Mouse (Mus musculus) bone marrow, adult 2 months (tissue): ENCODE results near the gene Efna1. TPM values are rescaled to one million over a fixed set of nuclear protein-coding genes. Genes with fewer than 3 reads are reported as not detected.

Experiments
- H3K27ac ChIP-seq: fragments of 200-500 bp; 2 replicates; pipeline ENCODE4 v1.5.1; 2012; ENCODE audit warnings: low read depth, mild to moderate bottlenecking, control low read depth, inconsistent platforms, low read length; ENCODE audit not compliant: control insufficient read depth, poor library complexity, insufficient read depth
- H3K4me1 ChIP-seq: fragments of 200-500 bp; 2 replicates; pipeline ENCODE4 v1.6.1; 2011; ENCODE audit warnings: low read length; ENCODE audit not compliant: control insufficient read depth, insufficient read depth
- H3K4me3 ChIP-seq: fragments of 200-500 bp; replicated peaks from 2 replicates; pipeline ENCODE3; 2011; ENCODE audit warnings: mild to moderate bottlenecking, low read depth, low read length, control low read depth; ENCODE audit not compliant: control insufficient read depth
- CTCF ChIP-seq: fragments of 200-500 bp; IDR thresholded peaks from 2 replicates; pipeline ENCODE4 v1.5.1; 2011; ENCODE audit warnings: low read length, control low read depth; ENCODE audit not compliant: control insufficient read depth, insufficient read depth
- POLR2A ChIP-seq: fragments of 200-500 bp; IDR thresholded peaks from 2 replicates; pipeline ENCODE4 v1.6.1; 2011; ENCODE audit warnings: low read depth, mild to moderate bottlenecking, control low read depth, low read length, borderline replicate concordance; ENCODE audit not compliant: control insufficient read depth
- WGBS: fragments of 180-500 bp; shearing (Covaris S2); methylation state at CpG from one replicate; pipeline ENCODE4 v1.1.7; 2018; 5-methylcytosine and 5-hydroxymethylcytosine counted together
- polyA plus RNA-seq: library from polyadenylated mRNA; stranded (reverse); fragments of >200 nt; gene quantifications from 2 replicates; pipeline ENCODE4 v1.2.4, GENCODE M21; 2011; ENCODE audit warnings: low replicate concordance; ENCODE audit not compliant: missing spikeins, insufficient read depth, insufficient read length

Efna1 gene
- polyA plus RNA-seq, 1 experiment = 2.0 TPM

- WGBS = 57% methylated on average over 9 of the region's 9 CpGs
- Histone ChIP-seq H3K4me1 (peaks cover 3% of the 10 kb centered on the region), H3K4me3 (no peak overlapping the region), H3K27ac (no peak overlapping the region)
- TF ChIP-seq CTCF (peak; percentile 72), POLR2A (no peak)
Measured at GRCm38 (mm10) chr3:89242331-89242895, 38.5 kb downstream of the Efna1 start.

GRCm38 (mm10) chr3:89238494-89238893, 42.4 kb downstream of the Efna1 start:
- Histone ChIP-seq H3K27ac (no peak overlapping the region), H3K4me3 (no peak overlapping the region), H3K4me1 (peaks cover 2% of the 10 kb centered on the region; the same call in 1 of the 2 replicates)
- TF ChIP-seq POLR2A = no peak
- no peak for TF ChIP-seq CTCF
- WGBS = 77% methylated on average over 11 of the region's 12 CpGs

GRCm38 (mm10) chr3:89237682-89238081, 43.3 kb downstream of the Efna1 start:
- WGBS = 79% methylated on average over 21 of the region's 21 CpGs
- Histone ChIP-seq H3K27ac (no peak overlapping the region), H3K4me1 (peaks cover 3% of the 10 kb centered on the region; the same call in 1 of the 2 replicates), H3K4me3 (no peak overlapping the region)
- TF ChIP-seq CTCF = no peak
- TF ChIP-seq POLR2A = no peak

- TF ChIP-seq POLR2A = no peak
- TF ChIP-seq CTCF = no peak
- peaks cover 3% of the 10 kb centered on the region; the same call in 1 of the 2 replicates for H3K4me1 ChIP-seq
- WGBS = 81% methylated on average over 10 of the region's 10 CpGs
- no peak overlapping the region for H3K27ac ChIP-seq
- no peak overlapping the region for H3K4me3 ChIP-seq
Measured at GRCm38 (mm10) chr3:89236516-89236915, 44.4 kb downstream of the Efna1 start.

- Histone ChIP-seq H3K27ac (peak overlapping the region; percentile 76), H3K4me1 (peaks cover 3% of the 10 kb centered on the region; the same call in 1 of the 2 replicates), H3K4me3 (no peak overlapping the region)
- TF ChIP-seq CTCF (peak; percentile 30; the same call in 1 of the 2 replicates), POLR2A (no peak)
- 8% methylated on average over 14 of the region's 14 CpGs for WGBS
Measured at GRCm38 (mm10) chr3:89233562-89234110, 47.3 kb downstream of the Efna1 start.

GRCm38 (mm10) chr3:89232614-89233013, 48.3 kb downstream of the Efna1 start:
- no peak overlapping the region for H3K27ac ChIP-seq
- TF ChIP-seq POLR2A = no peak
- H3K4me3 ChIP-seq = no peak overlapping the region
- WGBS = 79% methylated on average over 6 of the region's 6 CpGs
- H3K4me1 ChIP-seq = peaks cover 3% of the 10 kb centered on the region; the same call in 1 of the 2 replicates

- H3K4me3 ChIP-seq = no peak overlapping the region
- peaks cover 3% of the 10 kb centered on the region; the same call in 1 of the 2 replicates for H3K4me1 ChIP-seq
- WGBS = 68% methylated on average over 16 of the region's 16 CpGs
Measured at GRCm38 (mm10) chr3:89231772-89232275, 49.1 kb downstream of the Efna1 start.

GRCm38 (mm10) chr3:89231345-89231744, 49.6 kb downstream of the Efna1 start:
- Histone ChIP-seq H3K4me1 (peaks cover 3% of the 10 kb centered on the region; the same call in 1 of the 2 replicates), H3K27ac (no peak overlapping the region), H3K4me3 (no peak overlapping the region)
- TF ChIP-seq CTCF (no peak), POLR2A (no peak)
- 7% methylated on average over 7 of the region's 7 CpGs for WGBS

More at GRCm38 (mm10) chr3:89231772-89232275, 49.1 kb downstream of the Efna1 start:
- H3K27ac ChIP-seq = no peak overlapping the region
- TF ChIP-seq POLR2A = no peak
- no peak for TF ChIP-seq CTCF
